Mouse (Mus musculus) central nervous system, embryonic 18 days (tissue): ENCODE measurements around the gene Chst3. TPM values are rescaled to one million over a fixed set of nuclear protein-coding genes. Genes with fewer than 3 reads are reported as not detected.

Source experiments
- polyA plus RNA-seq: library from polyadenylated mRNA; depleted of rRNA; stranded (reverse); fragments of >200 nt; gene quantifications from 2 replicates; pipeline ENCODE4 v1.2.3, GENCODE M21; 2012; rRNA removed

Chst3 gene
- 2.1 TPM in 2 replicates for polyA plus RNA-seq

GRCm38 (mm10) chr10:60218591-60219499, at the start of gene Chst3:
Chst3 (minus strand) TSS chr10:60219260.

Other genes with a start within 250 kb of the Chst3 start
- gene Ascc1, start 216.5 kb downstream of the Chst3 start, polyA plus RNA-seq, result 37.9 and 38.8 TPM in 2 replicates
- gene Anapc16, start 216.1 kb downstream of the Chst3 start, polyA plus RNA-seq, result 95.2 and 102 TPM in 2 replicates
- gene Spock2, start 113.0 kb downstream of the Chst3 start, polyA plus RNA-seq, result 156 and 172 TPM in 2 replicates
- 852 and 877 TPM in 2 replicates for gene Psap, start 58.4 kb upstream of the Chst3 start, polyA plus RNA-seq
- gene Vsir, start 127.6 kb upstream of the Chst3 start, polyA plus RNA-seq, result 3.9 and 4.6 TPM in 2 replicates
- 6.8 and 7.8 TPM in 2 replicates for gene Gm17455, start 180.5 kb upstream of the Chst3 start, polyA plus RNA-seq